Mouse (Mus musculus): ENCODE results near the gene Srrm3.

GRCm38 (mm10) chr5:135868653-135869052 is 62.0 kb downstream of the Srrm3 start:
- no peak for TF ChIP-seq TAL1 (IDR thresholded peaks at IDR 0.05; ENCODE audit: low read length)
- TF ChIP-seq GATA1 (IDR thresholded peaks at IDR 0.05; ENCODE audit: low read length): no peak
